Mouse (Mus musculus) intestine, postnatal 0 days (tissue): Measurements from ENCODE around the gene Cables2. TPM values are rescaled to one million over a fixed set of nuclear protein-coding genes. Genes with fewer than 3 reads are reported as not detected.

ENCODE experiments used
- ATAC-seq: fragments of 200-750 bp; cut with Nextera tagmentation; 2 replicates; pipeline ENCODE4 v1.8.0; 2017; ENCODE audit warnings: mild to moderate bottlenecking, moderate TSS enrichment, moderate library complexity
- H3K27ac ChIP-seq: fragments of 300-500 bp; sonication (generic); 2 replicates; pipeline ENCODE4 v1.5.1; 2014; ENCODE audit warnings: mild to moderate bottlenecking, low read depth, low read length, moderate library complexity
- H3K27me3 ChIP-seq: fragments of 300-500 bp; sonication (generic); replicated peaks from 2 replicates; pipeline ENCODE4 v1.6.1; 2014; ENCODE audit warnings: low read length, mixed read lengths; ENCODE audit not compliant: control insufficient read depth, insufficient read depth
- H3K36me3 ChIP-seq: fragments of 300-500 bp; sonication (generic); 2 replicates; pipeline ENCODE4 v1.6.1; 2014; ENCODE audit warnings: mild to moderate bottlenecking, moderate library complexity; ENCODE audit not compliant: control insufficient read depth, insufficient read depth
- H3K4me1 ChIP-seq: fragments of 300-500 bp; sonication (generic); replicated peaks from 2 replicates; pipeline ENCODE4 v1.6.1; 2014; ENCODE audit warnings: antibody characterized with exemption, low read length, mixed read lengths; ENCODE audit not compliant: control insufficient read depth, insufficient read depth
- H3K4me2 ChIP-seq: fragments of 300-500 bp; sonication (generic); replicated peaks from 2 replicates; pipeline ENCODE4 v1.6.1; 2014; ENCODE audit warnings: low read depth, mild to moderate bottlenecking, moderate library complexity
- H3K4me3 ChIP-seq: fragments of 300-500 bp; sonication (generic); 2 replicates; pipeline ENCODE4 v1.5.1; 2014; ENCODE audit warnings: low read depth, low read length
- H3K9ac ChIP-seq: fragments of 300-500 bp; sonication (generic); 2 replicates; pipeline ENCODE4 v1.6.1; 2014; ENCODE audit warnings: mild to moderate bottlenecking, low read depth, low read length
- H3K9me3 ChIP-seq: fragments of 300-500 bp; sonication (generic); 2 replicates; pipeline ENCODE4 v1.6.1; 2016; ENCODE audit warnings: mixed run types; ENCODE audit not compliant: control insufficient read depth
- CTCF ChIP-seq: sonication (generic); IDR thresholded peaks from 2 replicates; pipeline ENCODE4 v1.5.1; 2016; ENCODE audit warnings: low read depth, mild to moderate bottlenecking, control low read depth, antibody characterized with exemption, moderate library complexity
- WGBS: fragments of 180-500 bp; shearing (Covaris S2); extraction: QIAGEN DNeasy Blood & Tissue Kit; methylation state at CpG from one replicate; pipeline ENCODE4 v1.1.7; 2014; 5-methylcytosine and 5-hydroxymethylcytosine counted together
- polyA plus RNA-seq: library from polyadenylated mRNA; unstranded; fragments of >200 nt; fragmentation: Nextera tagmentation; extraction: Ambion mirVana; gene quantifications from 2 replicates; pipeline ENCODE4 v1.2.1, GENCODE M21; 2015

Cables2 gene
- polyA plus RNA-seq, 1 experiment from 2014 or later, result 8.2 TPM

DNA sequence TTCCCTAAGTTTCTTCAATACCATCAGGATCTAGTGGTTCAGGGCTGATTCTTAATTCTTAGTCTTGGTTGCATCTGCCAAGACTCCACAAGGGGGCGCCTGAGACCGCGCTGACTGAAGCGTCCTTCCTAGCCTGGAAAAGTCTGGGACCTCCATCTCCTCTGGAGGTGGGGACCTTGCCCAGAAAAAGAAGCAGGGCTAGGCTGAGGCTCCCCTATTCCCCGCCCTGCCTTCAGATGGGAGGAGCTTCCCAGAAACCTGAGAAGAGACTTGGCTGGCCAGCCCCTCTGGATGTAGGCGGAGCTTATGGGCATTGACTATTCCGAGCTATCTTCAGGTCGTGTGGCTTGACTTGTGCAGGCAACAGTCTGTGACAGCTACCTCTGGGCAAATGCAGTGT lies 2.5 kb upstream of the Cables2 start:
- peak; percentile 99 for TF ChIP-seq CTCF
- H3K27ac ChIP-seq, result peak overlapping the region; percentile 94
- no peak overlapping the region for H3K4me3 ChIP-seq
- H3K9ac ChIP-seq, result no peak overlapping the region
- ATAC-seq, result peak; percentile 62
- H3K36me3 ChIP-seq, result no peaks in the 10 kb centered on the region; the same call in 1 of the 2 replicates
- H3K4me1 ChIP-seq, result 0 out of 2 replicates have a peak, but pooled peaks cover 6% of the 10 kb centered on the region
- H3K27me3 ChIP-seq, result no peaks in the 10 kb centered on the region
- no peaks in the 10 kb centered on the region for H3K9me3 ChIP-seq
- under 1% methylated on average over 8 of the region's 8 CpGs for WGBS
- H3K4me2 ChIP-seq, result peak overlapping the region; percentile 45

DNA sequence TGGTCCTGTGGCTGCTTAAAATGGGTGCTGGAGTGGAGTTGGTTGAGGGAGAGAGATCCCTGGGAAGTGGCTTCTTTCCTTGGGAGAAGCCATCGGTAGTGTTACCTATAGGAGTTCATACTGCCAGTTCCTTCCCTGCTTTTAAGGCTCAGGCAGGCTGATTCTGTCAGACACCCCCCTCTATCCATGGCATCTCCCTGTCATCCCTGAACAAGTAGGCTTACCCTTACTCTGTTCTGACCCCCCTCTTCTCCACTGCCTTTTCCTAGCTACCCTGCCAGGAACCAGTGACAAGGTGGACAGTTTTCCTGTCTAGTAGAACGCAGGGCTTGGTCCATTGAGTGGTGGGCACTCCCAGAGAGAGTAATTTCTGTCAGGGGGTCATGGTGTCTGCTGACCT lies 1.2 kb upstream of the Cables2 start:
- H3K4me2 ChIP-seq, result 0 out of 2 replicates have a peak overlapping the region, but pooled peaks have one; percentile 97
- H3K27ac ChIP-seq, result no peak overlapping the region
- no peaks in the 10 kb centered on the region for H3K9me3 ChIP-seq
- no peak overlapping the region for H3K9ac ChIP-seq
- no peak overlapping the region for H3K4me3 ChIP-seq
- no peak for TF ChIP-seq CTCF
- 92% methylated on average over 2 of the region's 2 CpGs for WGBS
- H3K27me3 ChIP-seq, result no peaks in the 10 kb centered on the region
- 0 out of 2 replicates have a peak, but pooled peaks cover 6% of the 10 kb centered on the region for H3K4me1 ChIP-seq
- ATAC-seq, result no peak
- peaks cover 4% of the 10 kb centered on the region; the same call in 1 of the 2 replicates for H3K36me3 ChIP-seq

DNA sequence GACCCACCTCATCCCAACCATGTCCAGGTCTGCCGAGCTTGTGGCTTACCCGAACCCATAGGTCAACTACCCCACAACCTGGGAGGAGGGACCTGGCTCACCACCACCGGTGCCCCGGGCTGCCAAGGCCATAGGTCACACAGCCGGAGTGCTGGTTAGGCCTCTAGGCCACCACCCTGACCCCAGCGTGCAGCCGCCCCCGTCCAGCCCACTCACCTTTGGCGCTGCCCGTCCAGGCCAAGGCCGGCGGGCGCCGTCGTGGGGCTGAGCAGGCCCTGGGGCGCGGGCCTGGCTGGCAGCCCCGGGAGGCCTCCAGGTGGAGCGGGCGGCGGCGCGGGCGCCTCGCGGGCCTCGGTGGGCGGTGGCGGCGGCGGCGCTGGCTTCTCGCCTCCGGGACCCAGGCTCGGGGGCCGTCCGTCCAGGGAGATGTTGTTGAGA lies 393 bp downstream of the Cables2 start:
- no peak for TF ChIP-seq CTCF
- Histone ChIP-seq H3K27me3 (no peaks in the 10 kb centered on the region), H3K9me3 (no peaks in the 10 kb centered on the region), H3K4me3 (peak overlapping the region; percentile 77), H3K4me2 (peak overlapping the region; percentile 97), H3K36me3 (peaks cover 19% of the 10 kb centered on the region), H3K4me1 (0 out of 2 replicates have a peak, but pooled peaks cover 6% of the 10 kb centered on the region), H3K27ac (peak overlapping the region; percentile 46; the same call in 1 of the 2 replicates), H3K9ac (peak overlapping the region; percentile 83)
- under 1% methylated on average over 37 of the region's 37 CpGs for WGBS
- ATAC-seq, result peak; percentile 14; the same call in 1 of the 2 replicates

DNA sequence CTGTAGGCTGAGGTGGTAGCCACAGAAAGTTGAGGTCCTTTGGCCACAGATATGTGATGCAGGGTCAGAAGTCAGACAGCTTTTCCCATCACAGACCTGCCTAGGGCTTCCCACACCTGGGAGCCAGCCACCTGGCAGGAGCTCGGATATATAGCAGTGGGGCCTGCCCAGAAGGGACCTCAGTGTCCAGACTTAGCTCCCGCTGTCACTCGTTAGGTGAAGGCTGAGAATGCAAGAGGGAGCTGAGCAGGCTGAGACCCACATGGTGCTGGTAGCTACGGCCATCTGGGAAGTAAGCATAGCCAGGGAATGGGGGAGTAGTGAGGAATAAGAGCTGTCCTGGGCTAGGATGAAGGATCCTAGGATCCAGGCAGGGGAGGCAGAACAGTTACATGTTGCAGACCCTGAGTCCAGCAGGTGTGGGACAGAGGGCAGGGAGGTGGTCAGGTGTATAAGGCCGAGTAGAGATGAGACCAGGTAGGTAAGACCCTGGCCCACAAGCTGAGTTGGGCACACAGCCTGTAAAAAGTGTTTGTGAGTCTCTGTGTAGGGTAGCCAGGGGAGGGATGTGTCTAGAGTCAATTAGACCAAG lies 1.4 kb downstream of the Cables2 start:
- no peak for TF ChIP-seq CTCF
- H3K4me1 ChIP-seq, result 0 out of 2 replicates have a peak, but pooled peaks cover 6% of the 10 kb centered on the region
- 0 out of 2 replicates have a peak overlapping the region, but pooled peaks have one; percentile 83 for H3K9ac ChIP-seq
- no peak overlapping the region for H3K27ac ChIP-seq
- H3K9me3 ChIP-seq, result no peaks in the 10 kb centered on the region
- no peak for ATAC-seq
- H3K27me3 ChIP-seq, result no peaks in the 10 kb centered on the region
- WGBS, result 59% methylated on average over 5 of the region's 5 CpGs
- H3K4me3 ChIP-seq, result peak overlapping the region; percentile 77; the same call in 1 of the 2 replicates
- H3K36me3 ChIP-seq, result peaks cover 24% of the 10 kb centered on the region
- H3K4me2 ChIP-seq, result peak overlapping the region; percentile 97

DNA sequence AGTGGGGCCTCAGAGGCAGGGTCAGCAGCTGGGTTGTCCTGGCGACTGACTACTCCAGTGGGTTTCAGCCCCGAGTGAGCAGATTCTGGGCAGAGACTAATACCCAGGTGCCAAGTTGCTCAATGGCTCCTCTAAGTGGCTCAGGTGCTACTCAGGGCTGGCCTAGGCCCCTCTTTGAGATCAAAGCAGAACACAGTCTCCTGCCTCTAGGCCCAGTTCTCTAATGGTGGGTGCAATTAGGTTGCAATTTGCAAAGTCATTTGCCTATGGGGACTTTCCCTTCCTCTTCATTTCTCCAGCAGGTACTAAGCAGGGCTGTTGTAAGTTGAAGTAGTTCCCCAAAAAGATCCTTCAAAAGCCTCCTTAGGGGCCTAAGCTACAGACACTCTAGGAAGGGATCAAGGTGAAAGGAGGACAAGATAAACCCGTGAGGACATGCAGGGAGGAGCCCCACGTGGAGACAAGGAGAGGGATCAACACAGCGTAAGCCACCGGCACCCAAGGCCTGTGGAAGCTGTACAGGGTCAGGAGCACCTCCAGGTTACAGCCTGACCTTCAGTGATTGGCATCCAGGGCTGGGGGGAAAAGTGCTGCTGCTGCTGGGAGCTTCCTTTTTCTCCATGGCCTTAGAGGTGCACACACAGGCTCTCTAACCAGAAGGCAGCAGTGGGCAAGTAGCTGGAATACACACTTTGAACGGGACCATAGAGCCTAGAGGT lies 2.6 kb downstream of the Cables2 start:
- Histone ChIP-seq H3K4me3 (no peak overlapping the region), H3K9ac (no peak overlapping the region), H3K27ac (no peak overlapping the region), H3K9me3 (no peaks in the 10 kb centered on the region), H3K4me2 (no peak overlapping the region), H3K36me3 (peaks cover 33% of the 10 kb centered on the region), H3K27me3 (no peaks in the 10 kb centered on the region), H3K4me1 (0 out of 2 replicates have a peak, but pooled peaks cover 6% of the 10 kb centered on the region)
- no peak for ATAC-seq
- 64% methylated on average over 7 of the region's 7 CpGs for WGBS
- TF ChIP-seq CTCF, result no peak

DNA sequence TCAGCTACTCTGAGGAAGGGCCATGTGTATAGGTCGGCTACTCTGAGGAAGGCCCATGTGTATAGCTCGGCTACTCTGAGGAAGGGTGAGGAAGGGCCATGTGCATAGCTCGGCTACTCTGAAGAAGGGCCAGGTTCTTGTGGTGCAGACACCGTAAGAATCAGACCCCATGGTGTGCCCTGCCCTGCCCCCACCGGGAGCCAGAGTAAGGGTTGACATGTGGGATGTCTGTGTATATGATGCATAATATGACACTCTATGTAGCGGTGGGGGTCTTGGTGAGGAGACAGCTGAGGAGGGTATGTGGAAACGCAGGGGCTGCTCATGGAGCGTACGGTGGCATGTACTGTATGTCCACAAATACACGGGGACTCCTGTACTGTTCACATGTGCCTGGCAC lies 4.0 kb downstream of the Cables2 start:
- 93% methylated on average over 10 of the region's 10 CpGs for WGBS
- Histone ChIP-seq H3K9ac (no peak overlapping the region), H3K36me3 (peaks cover 37% of the 10 kb centered on the region), H3K27me3 (no peaks in the 10 kb centered on the region), H3K4me3 (no peak overlapping the region), H3K9me3 (no peaks in the 10 kb centered on the region), H3K27ac (no peak overlapping the region), H3K4me1 (0 out of 2 replicates have a peak, but pooled peaks cover 6% of the 10 kb centered on the region), H3K4me2 (no peak overlapping the region)
- no peak for ATAC-seq
- TF ChIP-seq CTCF, result no peak
